Mouse (Mus musculus) thymus, postnatal 36 days (tissue): Measurements from ENCODE around the gene Celf2.

Source experiments
- DNase-seq, 2 experiments: peaks; one replicate each; pipeline ENCODE4 v3.0.0; 2022; ENCODE audit warnings: mixed read lengths in 2 of 2

The Celf2 gene

DNA sequence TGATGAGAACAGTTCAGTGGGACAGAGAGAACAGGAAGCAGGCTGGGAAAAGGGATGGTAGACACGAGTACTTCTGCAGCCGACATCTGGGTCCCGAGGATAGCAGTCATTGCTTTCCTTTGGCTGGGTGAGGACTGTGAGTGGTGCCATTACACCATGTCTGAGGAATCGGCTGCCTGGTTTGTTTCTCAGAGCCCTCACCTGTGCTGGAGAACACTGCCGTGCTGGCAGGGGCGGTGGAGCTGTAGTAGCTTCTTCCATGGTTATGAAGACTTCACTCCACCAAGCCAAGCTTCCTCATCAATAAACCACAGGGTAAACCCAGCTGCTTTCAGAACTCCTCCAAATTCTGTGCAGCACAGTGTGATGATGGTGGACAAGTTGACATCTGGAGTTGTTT, 860.5 kb downstream of the Celf2 start:
- DNase-seq = no peak

DNA sequence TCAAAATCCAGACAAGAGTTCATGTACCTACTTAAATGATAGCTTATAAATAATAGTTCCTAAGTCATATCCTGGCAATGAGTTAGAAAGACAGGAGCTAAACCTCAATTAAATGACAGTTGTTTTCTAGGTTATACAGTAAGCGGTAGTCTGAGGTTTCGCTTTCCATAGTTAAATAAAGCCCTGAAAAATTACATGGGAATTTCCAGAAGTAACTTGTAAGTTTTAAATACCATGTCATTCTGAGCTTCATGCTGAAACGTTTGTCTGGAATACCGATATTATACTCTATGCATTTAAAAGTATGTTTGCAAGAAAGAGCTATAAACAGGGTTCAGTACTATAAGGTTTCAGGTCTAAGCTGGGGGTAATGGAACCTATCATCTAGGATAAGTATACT, 862.3 kb downstream of the Celf2 start:
- DNase-seq = no peak

DNA sequence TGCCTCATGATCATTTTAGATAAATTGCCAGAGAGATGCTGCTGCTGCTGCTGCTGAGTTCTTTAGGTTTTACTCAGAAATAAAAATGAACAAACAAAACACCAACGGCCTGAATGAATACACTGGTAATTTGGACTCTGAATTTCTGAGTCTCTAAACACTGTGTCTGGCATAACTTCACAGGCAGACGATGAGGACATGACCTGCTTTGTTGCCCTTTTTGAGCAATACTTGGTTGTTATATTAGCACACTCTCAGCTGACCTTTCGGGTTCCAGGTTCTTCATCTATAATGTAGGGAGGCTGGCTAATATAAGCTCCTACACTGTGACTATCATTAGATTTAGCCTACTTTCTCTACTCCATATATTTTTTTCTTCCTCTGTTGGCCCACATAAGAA, 863.0 kb downstream of the Celf2 start:
- DNase-seq = no peak

DNA sequence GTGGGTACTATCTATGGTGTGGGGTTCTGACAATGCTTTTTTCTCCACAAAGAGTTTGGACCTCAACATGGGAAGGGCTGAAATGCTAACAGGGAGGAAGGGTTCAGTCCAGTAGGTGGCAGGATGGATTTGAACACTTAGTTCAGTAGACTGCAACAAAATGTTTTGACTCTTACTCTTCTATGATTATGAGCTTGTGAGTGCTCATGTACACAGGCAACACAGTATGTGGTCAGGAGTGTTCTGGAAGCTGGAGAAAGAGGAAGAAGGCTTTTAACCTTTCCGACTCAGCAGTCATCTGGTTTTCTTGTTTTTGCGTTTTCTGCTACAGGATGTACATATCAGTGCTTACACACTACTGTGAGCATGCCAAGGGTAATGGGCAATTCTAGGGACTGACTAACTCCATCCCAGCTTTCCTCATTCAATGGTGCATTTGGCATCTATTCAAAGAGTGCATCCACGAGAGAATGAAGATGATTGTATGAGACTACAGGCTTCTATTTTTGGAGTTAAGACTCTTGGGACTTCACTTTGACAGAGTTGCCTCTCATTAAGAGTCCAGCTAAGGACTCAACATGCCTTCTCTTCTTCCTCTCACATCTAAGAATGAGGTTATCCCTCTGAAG, 867.0 kb downstream of the Celf2 start:
- DNase-seq = no peak

DNA sequence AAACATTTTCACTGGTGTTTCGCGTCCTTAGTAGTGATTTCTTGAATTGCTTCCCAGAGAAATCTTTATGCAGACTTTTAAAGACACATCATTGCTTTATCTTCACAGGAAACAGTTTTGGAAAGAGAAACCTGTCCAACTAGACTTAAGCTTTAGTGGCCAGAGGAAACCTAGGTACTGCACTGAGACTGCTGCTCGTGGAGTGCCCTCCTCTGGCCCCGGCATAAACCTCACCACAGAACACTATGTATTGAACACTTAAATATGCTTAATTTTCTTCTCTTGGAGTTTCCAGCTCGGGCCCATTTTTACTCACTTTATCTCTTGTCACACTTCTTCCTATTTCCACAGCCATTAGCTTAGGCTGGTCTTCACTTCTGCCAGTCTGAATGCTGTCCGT, 870.0 kb downstream of the Celf2 start:
- no peak for DNase-seq

DNA sequence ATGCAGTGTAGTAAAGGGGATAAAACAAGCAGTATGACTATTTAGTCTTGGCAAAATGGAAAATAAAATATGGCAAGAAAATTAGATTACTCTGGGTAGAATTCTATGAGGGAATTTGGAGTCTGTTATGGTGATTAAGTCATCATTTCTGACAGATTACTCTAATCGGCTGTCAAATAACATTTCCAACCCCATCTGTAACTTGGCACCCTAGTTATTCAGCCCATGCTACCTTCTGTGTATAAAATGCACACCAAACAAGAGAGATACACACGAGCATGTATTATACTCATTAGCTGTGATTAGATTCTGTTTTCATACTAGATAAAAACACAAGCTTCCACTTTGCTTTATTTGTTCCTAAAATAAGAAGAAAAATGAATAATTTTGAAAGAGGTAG, 872.2 kb downstream of the Celf2 start:
- DNase-seq = no peak

DNA sequence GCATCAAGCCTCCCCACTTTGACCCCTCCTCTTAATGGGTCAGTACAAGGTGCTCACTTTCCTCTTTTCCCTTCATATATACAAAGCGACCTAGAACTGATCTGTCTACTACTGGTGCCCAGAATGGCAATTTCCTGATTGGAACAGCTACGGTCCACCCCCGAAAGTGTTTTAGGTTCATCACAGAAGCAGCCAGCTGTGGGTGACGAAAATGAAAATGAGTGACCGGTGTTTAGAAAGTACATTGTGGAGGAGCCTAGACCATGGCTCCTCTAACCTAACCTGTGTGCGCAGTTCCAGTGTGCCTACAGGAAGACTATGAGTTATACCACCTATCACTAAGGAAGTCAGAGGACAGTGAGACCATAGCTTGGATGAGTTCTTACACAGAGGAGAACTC, 874.5 kb downstream of the Celf2 start:
- DNase-seq = no peak

DNA sequence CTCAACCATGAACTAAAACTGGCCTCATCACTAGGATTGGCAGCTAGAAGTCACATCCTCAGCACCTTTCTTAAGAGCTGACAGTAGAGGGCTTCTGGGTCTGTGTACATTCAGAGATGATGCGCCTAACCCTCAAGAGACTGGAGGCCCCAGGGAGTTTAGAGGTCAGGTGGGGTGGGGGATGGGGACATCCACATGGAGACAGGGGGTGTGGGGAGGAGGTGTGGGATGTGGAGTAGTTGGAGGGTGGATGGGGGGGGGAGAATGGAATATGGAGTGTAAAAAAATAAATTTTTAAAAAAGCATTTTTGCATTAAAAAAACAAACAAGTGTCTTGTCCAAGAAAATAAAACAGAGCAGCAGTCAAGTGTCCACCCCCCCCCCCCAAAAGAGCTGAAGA, 876.2 kb downstream of the Celf2 start:
- DNase-seq = no peak

DNA sequence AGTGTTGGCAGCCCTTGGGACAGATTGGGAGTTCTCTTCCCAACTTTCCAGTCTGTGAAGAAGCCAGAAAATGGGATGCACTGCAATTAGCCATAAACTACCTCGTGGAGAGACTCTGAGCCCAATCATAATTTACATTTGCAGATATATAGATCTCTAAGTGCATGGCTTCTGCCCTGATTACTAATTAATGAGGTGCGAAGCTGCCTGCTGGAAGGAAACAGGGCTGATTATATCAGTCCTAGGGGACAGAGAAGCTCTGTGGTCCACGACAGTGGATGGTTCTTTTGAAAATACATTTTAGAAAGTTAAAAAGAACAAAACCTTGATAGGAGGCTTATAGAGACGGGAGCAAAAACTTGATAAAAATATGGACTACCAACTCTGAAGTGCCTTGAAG, 885.6 kb downstream of the Celf2 start:
- DNase-seq = no peak

DNA sequence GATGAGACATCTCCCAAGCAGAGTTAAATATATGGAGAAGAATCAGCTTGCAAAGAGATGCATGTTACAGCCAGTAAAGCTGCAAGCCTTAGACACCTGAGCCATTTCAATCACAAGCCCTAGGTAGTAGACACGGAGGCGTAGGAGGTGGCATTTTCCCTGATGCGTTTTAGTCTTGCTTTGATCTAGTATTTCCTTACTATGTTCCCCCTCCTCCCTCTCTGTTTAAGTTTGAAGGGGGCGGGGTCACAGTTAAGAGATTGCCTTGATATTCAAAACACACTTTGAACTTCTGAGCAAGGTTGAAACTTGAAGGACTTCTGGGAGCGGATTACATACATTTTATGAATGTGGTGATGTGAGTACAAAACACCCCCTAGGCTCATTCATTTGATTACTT, 887.3 kb downstream of the Celf2 start:
- DNase-seq = no peak

DNA sequence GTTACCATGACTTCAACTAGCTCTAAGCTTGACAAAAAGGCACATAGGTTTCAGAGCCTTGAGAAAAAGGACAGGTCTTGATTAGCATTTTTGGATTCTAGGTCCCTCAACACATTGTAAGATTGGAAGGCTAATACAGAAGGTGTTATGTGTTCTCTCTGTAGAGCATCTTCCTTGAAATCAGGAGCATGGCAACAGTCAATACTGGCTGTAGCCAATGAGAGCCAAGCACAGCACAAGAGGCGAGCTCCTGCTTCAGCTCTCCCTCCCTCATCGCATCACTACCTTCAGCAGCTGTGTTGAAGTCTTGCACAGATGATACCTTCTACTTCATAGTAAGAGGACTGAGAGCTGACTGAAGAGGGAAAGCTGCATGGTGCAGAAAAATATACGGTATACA, 890.5 kb downstream of the Celf2 start:
- DNase-seq = no peak

DNA sequence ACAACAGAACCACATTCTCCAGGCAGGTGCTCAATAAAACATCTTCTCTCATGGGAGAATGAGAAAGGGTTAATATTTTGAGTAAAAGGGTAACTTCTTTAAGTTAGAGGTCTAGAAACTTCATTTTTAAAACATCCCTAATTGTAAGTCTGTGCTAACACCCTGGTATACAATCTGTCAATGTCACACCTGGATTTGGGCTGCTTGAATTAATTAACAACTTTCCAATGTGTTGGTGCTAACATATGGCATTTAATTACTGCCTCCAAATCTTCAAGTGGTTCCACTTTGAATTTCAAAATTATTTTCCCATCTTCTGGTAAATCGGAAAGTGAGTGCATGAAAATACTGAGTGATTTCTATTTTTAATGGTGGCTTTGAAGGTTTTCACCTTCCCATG, 890.9 kb downstream of the Celf2 start:
- no peak for DNase-seq

DNA sequence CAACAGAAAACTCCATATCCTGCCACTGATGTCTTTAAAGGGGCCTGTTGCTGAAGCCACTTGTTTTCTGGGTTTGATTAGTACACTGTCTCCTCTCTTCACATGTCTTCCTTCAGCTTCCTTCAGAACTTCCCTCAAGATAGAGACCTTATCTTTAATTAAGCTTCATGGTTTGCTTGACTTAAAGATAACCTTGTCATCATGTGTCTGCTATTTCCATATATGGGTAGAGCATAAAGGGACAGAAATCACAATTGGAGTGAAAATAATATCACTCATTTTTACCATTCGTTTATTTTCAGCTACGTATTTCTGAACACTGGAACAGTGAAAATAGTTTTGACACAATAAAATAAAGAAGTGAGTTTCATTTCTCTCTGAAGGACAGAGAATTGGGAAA, 905.0 kb downstream of the Celf2 start:
- DNase-seq = no peak

DNA sequence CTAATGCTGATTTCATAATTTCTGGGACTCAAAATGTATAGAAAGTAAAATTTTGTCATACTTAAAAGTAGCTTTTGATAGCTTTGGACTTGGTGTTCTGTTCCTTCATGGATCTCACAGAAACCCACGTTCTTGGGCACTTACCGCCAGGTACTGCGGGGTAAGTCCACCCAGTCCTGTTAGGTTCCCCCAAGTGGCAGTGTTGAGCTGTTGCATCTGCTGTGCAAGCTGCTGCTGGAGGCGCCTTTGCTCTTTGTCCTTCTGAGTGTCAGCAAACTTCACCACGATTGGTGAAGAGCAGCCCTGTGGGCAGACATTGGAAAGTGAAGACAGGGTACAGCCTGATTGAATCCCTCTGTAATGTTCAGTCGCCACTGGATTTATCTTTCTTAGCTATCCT, 905.5 kb downstream of the Celf2 start:
- no peak for DNase-seq

DNA sequence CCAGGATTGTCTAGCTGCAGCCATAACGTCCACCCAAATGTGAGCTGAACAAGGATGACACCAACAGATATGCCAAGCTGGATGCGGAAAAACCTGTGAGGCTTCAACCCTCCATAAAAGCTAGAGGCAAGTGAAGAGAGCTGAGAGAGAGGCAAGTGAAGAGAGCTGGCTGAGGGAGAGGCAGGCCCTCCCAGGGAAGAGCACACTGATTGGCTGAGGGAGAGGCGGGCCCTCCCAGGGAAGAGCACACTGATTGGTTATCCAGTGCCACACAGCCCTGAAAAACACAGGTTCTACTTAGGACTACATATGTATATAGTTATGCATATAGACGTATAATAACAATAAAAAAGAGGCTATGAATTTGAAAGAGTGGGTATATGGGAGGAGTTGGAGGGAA, 907.2 kb downstream of the Celf2 start:
- DNase-seq = no peak

DNA sequence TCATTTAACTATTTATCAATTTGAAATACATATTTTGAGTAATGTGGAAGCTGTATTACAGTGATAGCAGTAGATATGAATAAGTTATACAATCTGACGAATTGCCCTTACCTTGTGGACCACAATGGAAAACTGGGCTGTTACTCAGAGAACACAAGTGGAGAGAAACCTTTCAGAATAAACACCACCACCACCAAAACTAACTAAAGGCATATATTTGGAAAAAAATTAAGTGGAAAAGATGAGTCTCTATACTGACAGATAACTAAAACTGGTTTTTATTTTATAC, 910.5 kb downstream of the Celf2 start:
- DNase-seq = no peak

DNA sequence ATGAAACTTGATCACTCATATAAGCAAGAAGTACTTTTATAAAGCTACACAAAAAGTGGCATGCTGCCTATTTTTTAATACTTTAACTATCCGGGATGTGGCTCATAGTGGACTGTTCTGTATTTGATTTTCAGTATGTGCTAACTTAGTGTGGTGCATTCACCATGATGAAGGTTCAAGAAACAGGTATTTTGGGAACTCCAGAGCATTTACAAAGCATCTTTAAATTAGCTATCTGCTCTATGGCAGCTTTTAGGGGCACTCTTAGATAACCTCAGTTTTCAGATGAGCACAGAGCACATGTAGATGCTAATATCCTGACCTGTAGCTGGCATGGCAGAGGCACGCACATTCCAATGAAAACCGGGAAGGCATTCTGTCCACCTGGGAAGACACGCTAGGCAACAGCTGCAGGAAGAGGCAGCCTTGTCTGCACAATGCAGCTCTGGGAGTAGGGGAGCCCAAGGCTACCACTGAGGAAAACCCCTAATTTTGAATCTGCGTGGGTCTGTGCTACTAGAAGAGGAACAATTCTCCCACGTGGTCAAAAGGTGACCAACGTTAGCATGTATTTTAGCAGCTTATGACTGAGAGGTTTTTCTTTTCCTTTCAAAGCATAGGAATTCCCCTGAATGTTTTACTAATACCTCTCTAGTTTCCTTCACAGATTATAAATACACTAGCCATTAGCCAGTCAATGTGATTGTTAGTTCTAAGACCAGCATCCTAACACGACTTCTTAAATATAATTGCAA, 911.1 kb downstream of the Celf2 start:
- DNase-seq = no peak

DNA sequence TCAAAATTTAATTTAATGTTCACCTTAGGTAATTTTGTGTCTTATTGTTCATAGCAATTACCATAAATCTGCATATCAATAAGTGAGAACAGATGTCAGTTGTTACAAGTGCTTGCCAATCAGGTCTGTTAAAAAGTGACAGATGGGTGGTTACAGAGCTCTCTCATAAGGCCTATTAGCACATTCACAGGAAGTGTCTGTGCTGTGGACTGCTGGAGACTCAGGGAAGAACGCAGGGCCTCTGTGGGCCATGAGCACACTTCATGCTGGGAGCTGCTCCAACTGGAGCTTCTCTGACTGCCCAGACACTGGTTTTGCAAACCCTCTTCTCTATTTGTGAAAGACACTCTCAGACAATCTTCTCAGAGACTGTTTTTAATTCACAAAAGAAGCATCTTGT, 914.6 kb downstream of the Celf2 start:
- no peak for DNase-seq

DNA sequence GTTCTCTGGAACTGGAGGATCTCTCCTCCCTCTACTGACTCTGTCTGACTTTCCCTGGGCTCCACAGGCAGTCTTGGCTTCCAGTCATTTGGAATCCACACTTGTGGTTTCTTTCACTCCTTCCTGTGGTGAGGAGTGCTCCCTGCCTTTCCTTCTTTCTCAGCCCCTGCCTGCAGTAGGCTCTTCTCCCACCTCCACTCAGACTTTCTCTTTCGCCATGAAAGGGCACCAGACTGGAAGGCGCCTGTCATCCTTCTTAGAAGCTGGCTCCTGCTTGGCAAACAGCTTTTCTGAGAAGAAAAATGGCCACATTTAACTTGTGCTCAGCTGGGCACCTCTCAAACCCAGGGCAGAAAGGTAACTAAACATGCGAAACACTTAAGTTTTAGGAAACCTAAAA, 915.2 kb downstream of the Celf2 start:
- no peak for DNase-seq

DNA sequence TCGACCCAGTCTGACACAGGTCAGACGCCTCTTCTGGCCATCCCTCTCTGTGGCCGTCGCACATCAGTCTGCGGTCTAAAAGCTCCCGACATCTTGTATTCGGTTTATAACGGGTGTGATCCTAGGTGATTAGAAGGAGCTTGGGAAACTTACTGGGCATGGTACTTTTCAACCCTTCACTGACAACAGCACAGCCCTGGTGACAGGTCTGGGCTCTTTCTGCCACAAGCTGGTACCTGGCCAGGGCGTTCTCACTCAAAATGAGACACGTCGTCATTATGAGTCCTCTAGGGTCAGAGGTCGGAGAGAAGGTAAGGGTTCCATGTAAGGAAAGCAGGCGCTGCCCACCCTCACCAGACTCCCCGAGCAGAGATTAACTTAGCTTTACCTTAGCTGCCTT, 915.6 kb downstream of the Celf2 start:
- no peak for DNase-seq

DNA sequence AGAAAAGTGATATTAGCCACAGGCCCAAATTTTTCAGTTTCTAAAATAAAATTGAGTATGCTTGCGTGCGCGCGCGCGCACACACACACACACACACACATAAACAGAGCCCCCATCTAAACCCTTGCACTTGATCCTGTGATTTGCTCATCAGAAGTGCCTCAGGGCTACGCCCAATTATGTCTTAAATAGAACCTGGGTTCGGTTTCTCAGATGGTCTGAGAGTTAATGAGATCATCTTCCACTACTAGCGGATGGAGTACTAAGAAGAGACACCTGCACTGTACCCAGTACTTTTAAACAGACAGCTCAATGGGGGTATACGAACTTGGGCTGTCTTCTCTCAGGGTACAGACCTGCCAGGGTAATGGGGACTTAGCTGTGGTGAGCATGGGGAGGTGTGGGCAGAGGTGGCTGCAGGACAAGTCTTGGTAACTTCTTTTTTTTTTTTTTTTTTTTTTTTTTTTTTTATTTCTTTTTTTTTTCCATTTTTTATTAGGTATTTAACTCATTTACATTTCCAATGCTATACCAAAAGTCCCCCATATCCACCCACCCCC, 923.2 kb downstream of the Celf2 start:
- no peak for DNase-seq

DNA sequence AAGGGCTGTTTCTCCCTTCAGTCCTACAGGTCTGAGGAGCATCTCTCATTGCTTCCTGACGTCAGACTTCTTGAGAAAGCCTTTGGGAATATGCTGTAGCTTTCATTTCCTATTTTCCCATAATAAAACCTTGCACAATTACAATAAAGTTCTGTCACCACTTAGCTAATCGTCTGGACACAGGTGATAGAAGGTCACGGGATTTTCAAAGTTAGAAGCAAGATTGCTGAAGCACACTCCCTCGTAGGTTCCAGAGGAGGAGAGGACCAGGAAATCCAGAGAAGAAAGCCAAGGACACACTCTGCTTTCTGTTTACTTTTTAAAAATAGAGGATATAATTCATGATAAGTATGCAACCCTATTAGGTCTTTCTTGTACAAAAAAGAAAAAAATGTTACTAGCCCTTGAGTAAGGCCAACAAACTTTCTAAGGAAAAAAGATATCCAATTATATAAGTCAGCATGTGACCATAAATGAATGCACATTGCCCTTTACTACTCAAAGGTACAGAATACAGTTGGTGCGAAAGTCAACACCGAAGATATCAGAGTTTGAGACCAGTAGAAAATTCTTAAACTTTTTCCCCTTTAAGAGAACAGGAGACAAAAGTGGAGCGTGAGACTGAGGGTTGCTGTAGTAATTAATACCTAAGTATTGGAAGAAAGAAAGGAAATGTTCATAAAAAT, 924.2 kb downstream of the Celf2 start:
- DNase-seq = no peak

DNA sequence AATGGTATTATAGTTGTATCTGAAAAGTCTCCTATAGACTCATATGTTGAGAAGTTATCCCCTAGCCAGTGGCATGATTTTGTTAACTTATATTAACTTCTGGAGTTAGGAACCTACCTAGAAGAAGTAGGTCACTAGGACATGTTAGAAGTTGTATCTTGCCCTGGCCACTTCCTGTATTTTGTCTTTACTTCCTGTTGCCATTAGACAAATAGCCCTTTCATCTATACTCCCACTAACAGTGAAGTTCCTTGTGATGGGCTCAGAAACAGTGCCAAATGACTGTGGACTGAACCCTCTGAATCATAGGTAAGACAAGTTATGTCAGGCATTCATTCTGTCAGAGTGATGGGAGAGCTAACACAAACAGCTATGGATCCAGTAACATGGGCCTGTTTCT, 926.7 kb downstream of the Celf2 start:
- DNase-seq = no peak

DNA sequence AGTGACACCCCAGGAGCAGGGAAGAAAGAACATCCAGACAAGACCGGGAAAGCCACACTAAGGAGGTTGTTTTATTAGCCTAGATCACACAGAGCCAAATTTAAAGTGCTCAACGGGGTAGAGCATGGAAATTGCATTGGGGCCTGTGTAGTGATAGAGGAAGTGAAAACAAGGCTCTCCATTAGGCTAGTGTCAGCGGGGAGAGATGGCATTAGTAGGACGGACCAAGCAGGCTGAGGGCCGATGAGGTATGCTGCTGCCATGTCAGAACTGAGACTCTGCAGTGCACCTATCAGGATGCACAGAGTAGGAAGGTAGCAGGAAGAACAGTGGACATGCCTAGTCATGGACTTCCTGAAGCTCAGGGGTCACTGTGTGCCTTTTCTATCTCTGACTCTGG, 929.3 kb downstream of the Celf2 start:
- no peak for DNase-seq
